Mouse (Mus musculus): ENCODE data around the gene Ergic1.
A peak's percentile ranks its signal among the peaks of the same experiment; 100 is the strongest.

Gene Ergic1

GRCm38 (mm10) chr17:26561290-26561640 lies at the start of gene Ergic1:
Gene Ergic1, plus strand, starts transcription at chr17:26561489.
- peak; percentile 92 for DNase-seq

DNA sequence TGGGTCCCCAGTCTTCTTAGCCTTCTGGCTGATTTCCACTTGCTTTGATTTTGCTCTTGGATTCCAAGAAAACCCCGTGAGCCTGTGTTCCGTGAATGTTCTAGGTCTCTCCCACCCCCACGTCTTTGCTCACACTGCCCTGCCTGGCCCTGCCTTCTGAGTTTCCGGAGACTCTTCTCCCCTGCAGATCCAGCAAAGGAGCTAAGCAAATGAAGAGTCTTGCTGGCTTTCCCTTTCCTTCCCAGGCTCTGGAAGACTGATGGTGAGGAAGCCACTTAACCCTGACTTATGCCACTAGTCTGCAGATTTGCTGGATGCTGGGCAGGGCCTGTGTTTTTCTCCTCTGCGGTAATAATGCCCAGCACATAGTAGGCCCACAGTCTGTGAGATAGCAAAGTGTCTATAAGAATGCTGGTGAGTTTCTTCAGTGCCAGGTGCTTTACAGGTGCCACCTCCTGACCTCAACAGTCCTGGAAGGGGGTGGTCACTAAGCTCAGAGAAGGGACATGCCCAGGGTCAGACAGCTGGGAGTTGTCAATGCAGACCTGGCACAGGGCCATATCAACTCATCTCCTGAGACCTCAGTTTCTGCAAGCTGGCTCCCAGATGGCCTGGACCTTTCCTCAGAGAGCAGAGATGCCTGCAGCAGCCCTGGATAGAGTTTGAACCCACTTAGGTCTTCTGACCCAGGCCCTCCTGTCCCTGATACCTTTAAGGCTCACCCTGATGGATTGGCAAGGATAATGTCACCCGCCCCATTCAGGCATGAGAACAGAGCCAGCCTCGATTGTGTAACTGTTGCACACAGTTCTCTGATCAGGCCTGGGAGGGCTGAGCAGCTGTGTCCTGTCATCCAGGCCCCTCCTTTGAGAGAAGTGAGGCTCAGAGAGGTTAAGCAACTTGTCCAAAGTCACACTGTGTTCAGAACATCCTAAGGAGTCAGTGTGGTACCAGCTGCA lies 49.2 kb upstream of the Ergic1 start:
- no peak for DNase-seq

- no peak for DNase-seq
Observed at GRCm38 (mm10) chr17:26512961-26513360, 48.3 kb upstream of the Ergic1 start.

- no peak for DNase-seq
Observed at GRCm38 (mm10) chr17:26513459-26514290, 47.6 kb upstream of the Ergic1 start.

DNA sequence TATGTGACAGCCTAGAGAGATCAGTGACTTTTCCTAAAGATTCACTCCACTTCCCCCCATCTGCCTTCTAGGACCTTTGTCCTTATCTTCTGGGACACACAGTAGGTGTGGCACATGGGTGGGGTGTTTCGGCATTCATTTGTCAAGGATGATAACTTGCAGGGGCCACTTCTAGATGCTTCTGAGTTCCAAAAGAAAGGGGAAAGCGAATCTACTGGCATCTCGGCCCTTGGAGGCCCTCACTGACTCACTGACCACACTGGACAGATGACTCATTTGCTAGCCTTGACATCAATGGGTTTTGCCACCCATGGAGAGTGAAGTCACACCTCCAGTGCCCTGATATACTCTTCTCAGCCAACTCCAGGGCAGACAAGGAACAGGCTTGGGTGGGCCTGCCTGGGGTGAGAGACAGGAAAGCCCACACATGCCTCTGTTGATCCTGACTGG lies 46.7 kb upstream of the Ergic1 start:
- no peak for DNase-seq

DNA sequence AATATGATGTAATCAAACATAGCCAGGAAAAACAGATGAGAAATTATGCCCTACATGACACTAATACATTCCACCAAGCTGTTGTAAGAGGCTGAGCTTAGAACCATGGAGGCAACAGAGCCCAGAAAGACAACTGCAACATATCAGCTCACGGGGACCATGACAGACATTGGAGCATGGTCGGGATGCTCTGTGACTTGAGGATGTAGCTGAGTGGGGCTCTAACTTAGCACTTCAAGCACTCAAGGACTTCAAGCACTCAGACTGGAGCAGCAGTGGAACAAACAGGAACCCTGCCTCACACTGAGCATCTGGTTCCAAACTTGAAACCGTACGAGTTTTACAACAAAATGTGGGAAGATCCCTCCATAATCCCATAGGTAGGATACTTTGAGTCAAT lies 45.6 kb upstream of the Ergic1 start:
- no peak for DNase-seq

GRCm38 (mm10) chr17:26518306-26518705 lies 43.0 kb upstream of the Ergic1 start:
- DNase-seq, result no peak

- DNase-seq, result peak; percentile 80
Observed at GRCm38 (mm10) chr17:26522711-26523110, 38.6 kb upstream of the Ergic1 start.

GRCm38 (mm10) chr17:26524316-26524715 lies 37.0 kb upstream of the Ergic1 start:
- no peak for DNase-seq

- no peak for DNase-seq
Observed at GRCm38 (mm10) chr17:26524801-26525200, 36.5 kb upstream of the Ergic1 start.

- no peak for DNase-seq
Observed at GRCm38 (mm10) chr17:26525316-26525715, 36.0 kb upstream of the Ergic1 start.

DNA sequence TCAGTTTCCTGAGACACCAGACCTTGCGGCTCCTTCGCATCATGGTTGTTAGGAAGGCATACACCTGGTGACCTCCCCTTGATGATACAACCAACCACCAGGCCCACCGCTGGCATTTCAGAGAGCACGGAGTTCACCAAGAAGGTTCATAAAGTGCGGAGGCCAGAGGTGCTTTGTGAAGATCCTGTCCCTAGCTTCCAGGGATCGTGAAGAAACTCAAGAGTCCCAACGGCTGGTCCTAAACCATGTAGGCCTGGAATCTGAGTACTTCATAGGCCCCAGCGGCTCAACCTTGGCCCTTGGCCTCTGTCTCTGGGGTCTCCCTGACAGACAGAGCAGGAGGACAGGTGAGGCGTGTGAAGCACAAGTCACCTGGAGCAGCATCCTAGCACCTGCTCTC lies 34.0 kb upstream of the Ergic1 start:
- no peak for DNase-seq

DNA sequence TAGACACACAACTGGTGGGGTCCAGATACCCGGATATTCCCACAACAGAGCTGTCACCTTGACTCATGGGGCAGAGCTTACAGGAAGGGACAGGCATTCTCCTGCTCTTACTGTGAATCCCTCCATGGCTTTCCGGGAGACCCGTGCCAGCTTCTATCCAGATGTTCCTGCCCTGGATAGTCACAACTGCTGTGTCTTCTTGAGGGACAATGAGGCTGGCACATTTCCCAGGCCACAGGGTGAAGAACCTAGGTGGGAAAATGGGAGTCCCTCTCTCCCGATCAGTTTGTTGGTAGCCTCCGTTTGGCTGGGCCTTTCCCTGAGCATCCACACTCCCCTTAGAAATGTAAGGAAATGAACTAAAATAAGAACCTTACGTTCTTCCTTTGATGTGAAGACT lies 32.5 kb upstream of the Ergic1 start:
- DNase-seq, result no peak

GRCm38 (mm10) chr17:26529791-26530241 lies 31.5 kb upstream of the Ergic1 start:
- DNase-seq, result no peak

GRCm38 (mm10) chr17:26530590-26531081 lies 30.7 kb upstream of the Ergic1 start:
- DNase-seq, result peak; percentile 48

GRCm38 (mm10) chr17:26531395-26532027 lies 29.8 kb upstream of the Ergic1 start:
- no peak for DNase-seq

- no peak for DNase-seq
Observed at GRCm38 (mm10) chr17:26532476-26533045, 28.7 kb upstream of the Ergic1 start.

- DNase-seq, result no peak
Observed at GRCm38 (mm10) chr17:26533871-26534372, 27.4 kb upstream of the Ergic1 start.

DNA sequence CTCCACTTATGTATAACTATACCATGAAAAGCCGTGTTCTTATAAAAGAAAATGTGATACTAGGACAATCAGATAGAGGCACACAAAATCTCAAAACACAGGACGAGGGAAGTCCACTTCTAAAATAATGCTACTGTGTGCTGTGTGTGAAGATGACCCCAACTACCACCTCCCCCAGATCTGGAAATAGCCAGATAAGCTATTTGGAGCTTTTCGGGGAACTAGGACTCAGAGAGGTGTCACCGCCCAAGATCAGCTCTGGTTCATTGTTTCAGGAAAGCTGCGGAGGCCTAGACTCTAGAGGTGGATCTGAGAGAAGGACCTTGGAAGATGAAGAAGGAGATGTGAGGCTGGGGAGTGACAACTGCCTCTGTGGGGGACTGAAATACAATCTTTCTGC lies 26.6 kb upstream of the Ergic1 start:
- no peak for DNase-seq

DNA sequence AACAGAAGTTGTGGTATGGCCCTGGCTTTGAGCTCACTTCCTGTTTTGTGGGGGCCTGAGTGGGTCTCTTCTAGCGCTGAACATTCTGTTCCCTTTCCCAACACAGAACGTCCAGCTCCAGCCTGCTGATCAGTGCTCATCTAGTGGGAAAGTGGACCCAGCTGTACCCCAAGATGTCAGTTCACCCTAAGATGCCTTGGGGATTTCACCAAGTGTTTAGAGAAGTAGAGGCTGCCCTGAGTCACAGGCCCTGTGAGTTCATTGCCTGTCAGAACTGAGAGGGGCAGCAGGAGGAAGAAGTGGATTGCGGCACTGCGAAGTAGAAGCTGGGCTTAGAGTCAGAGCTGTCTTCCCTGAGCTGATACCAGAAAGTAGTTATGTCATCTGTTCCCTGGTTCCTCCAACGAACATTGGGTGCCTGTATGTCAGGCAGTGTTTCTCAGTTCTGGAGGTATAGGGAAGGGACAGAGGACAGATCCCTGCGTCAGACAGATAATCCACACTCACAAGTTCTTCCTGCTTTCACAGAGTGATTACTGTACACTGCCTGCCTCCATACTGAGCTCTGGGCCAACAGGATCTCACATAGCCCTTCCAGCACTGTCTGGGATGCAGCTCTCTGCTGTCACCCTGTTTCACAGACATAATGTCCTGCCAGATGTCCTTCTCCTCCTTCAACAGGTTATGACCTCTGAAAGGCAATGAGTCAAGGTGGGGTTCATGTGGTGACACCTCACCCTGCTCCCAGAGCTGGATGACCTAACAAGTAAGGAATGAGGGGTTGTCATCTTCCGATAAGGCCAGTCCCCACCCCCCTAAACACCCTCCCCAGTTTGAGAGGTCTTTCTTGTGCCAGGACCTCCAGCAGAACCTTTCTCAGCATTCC lies 25.8 kb upstream of the Ergic1 start:
- DNase-seq, result no peak

DNA sequence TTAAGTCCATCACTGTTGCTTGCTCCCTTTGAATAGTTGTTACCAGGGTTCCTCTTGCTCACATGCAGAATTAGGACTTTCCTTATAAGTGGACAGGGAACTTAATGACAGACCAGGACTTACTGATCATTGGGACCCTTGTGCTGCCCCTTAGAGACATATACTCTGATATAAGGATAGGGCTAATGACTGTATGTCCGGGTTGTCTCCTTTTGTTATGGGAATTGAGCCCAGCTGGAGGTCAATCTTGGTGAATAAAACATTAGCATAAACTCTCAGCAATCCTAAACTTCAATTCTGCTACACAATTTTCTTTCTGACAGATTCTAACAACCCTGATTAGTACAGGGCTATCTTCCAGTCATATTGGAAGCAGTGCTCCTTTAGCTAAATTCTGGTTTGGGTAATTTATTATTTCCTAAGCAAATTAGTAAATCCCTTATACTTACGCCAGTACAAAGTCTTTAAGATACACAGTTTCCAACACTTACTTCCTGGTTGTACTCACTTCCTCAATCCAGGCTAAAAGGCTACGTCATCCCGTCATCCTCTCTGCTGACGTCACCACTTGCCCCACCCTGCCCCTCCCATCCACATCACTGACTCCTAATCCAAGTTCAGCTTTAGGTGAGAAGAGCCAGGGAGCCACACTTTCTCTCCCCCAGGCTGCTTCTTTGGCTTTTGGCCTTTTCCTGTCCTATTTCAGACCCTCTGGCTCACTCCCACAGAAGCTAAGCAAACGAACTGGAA lies 23.4 kb upstream of the Ergic1 start:
- DNase-seq, result no peak
